ENCODE assay signal across 37 mouse cellular contexts in genomic region chr2:93959346-93959745, GRCm38 (mm10). TPM values are rescaled to one million over a fixed set of nuclear protein-coding genes. Genes with fewer than 3 reads are reported as not detected.
"Had no signal": no experiment of that assay in that cellular context is flagged by ENCODE, and none has a peak within 500 bp of the region (broad histone marks: within the 10 kb centered on the region; RNA-seq: fewer than 3 reads in every experiment).

No protein-coding gene starts in this region.

- H3K9me3 ChIP-seq: embryonic facial prominence, embryonic 10.5 days; embryonic facial prominence, embryonic 12.5 days; embryonic facial prominence, embryonic 13.5 days; embryonic facial prominence, embryonic 15.5 days; forebrain, embryonic 10.5 days; forebrain, embryonic 12.5 days; forebrain, embryonic 13.5 days; forebrain, embryonic 15.5 days had no signal

- H3K4me3 ChIP-seq: embryonic facial prominence, embryonic 10.5 days; embryonic facial prominence, embryonic 12.5 days; embryonic facial prominence, embryonic 13.5 days; embryonic facial prominence, embryonic 15.5 days; erythroblast, embryonic 14.5 days; forebrain, embryonic 10.5 days; forebrain, embryonic 12.5 days; forebrain, embryonic 13.5 days; forebrain, embryonic 15.5 days; gastrocnemius, adult 2 months; heart, adult 2 months had no signal

- H3K36me3 ChIP-seq: embryonic facial prominence, embryonic 10.5 days; embryonic facial prominence, embryonic 12.5 days; embryonic facial prominence, embryonic 13.5 days; embryonic facial prominence, embryonic 15.5 days; forebrain, embryonic 10.5 days; forebrain, embryonic 12.5 days; forebrain, embryonic 15.5 days had no signal

- H3K27ac ChIP-seq: embryonic facial prominence, embryonic 10.5 days; embryonic facial prominence, embryonic 12.5 days; embryonic facial prominence, embryonic 13.5 days; embryonic facial prominence, embryonic 15.5 days; forebrain, embryonic 10.5 days; forebrain, embryonic 12.5 days; gastrocnemius, adult 2 months; heart, adult 2 months had no signal

- DNase-seq: cerebellum, adult 8-10 months; cerebellum, adult 9-10 months; cerebellum, adult 9-11 months; cerebellum, postnatal 10 days; cerebellum, postnatal 25 days; cerebellum, postnatal 36 days; embryo, embryonic 11 days; forebrain, postnatal 0 days; gastrocnemius, adult 2 months; gastrocnemius, postnatal 10 days; gastrocnemius, postnatal 14 days; gastrocnemius, postnatal 25 days; gastrocnemius, postnatal 36 days; heart, adult 11 months; heart, adult 18-20 months; heart, adult 2 months had no signal

- H3K27me3 ChIP-seq: forebrain, embryonic 13.5 days; forebrain, embryonic 15.5 days had no signal

- H3K9ac ChIP-seq: embryonic facial prominence, embryonic 12.5 days; embryonic facial prominence, embryonic 13.5 days; embryonic facial prominence, embryonic 15.5 days; forebrain, embryonic 12.5 days; forebrain, embryonic 13.5 days; forebrain, embryonic 15.5 days; forebrain, postnatal 0 days had no signal

- H3K4me2 ChIP-seq: embryonic facial prominence, embryonic 12.5 days; embryonic facial prominence, embryonic 13.5 days; embryonic facial prominence, embryonic 15.5 days; forebrain, embryonic 12.5 days; forebrain, embryonic 13.5 days; forebrain, embryonic 15.5 days had no signal

RNA-seq across cellular contexts. Expression of gene Gm13889, which starts 2.3 kb away (rescaled TPM):
- total RNA-seq: granulocyte monocyte progenitor cell, adult 5-6 weeks had no signal

RNA-seq across cellular contexts. Expression of gene Gm27027, which starts 36.8 kb away (rescaled TPM):
- total RNA-seq: common myeloid progenitor, adult 5-6 weeks; forebrain, postnatal 0 days; gastrocnemius, adult 2 months; gastrocnemius, adult 8-10 months; gastrocnemius, postnatal 25 days; gastrocnemius, postnatal 4 days; granulocyte monocyte progenitor cell, adult 5-6 weeks; heart, adult 18-20 months; heart, adult 2 months had no signal
- polyA plus RNA-seq: cortical plate, adult 2 months; embryonic facial prominence, embryonic 10.5 days; embryonic facial prominence, embryonic 11.5 days; embryonic facial prominence, embryonic 12.5 days; embryonic facial prominence, embryonic 13.5 days; embryonic facial prominence, embryonic 14.5 days; embryonic facial prominence, embryonic 15.5 days; erythroblast, embryonic 14.5 days; forebrain, embryonic 10.5 days; forebrain, embryonic 11.5 days; forebrain, embryonic 12.5 days; forebrain, embryonic 13.5 days; forebrain, embryonic 14.5 days; forebrain, embryonic 15.5 days; forebrain, embryonic 16.5 days; forebrain, postnatal 0 days; frontal cortex, adult 2 months; gonadal fat pad, adult 2 months; heart, adult 2 months had no signal
